Mouse (Mus musculus) E14TG2a.4 (cell line): ENCODE data around the gene Faap100.

Experiments
- CTCF ChIP-seq: conservative IDR thresholded peaks from 2 replicates; pipeline ENCODE4 v1.5.1; 2014; ENCODE audit warnings: low read length
- NANOG ChIP-seq: IDR thresholded peaks from 2 replicates; pipeline ENCODE4 v1.6.1; 2014; ENCODE audit warnings: borderline replicate concordance, low read length, mixed read lengths
- POU5F1 ChIP-seq: IDR thresholded peaks from 2 replicates; pipeline ENCODE4 v1.6.1; 2014; ENCODE audit warnings: low read length, borderline replicate concordance

DNA sequence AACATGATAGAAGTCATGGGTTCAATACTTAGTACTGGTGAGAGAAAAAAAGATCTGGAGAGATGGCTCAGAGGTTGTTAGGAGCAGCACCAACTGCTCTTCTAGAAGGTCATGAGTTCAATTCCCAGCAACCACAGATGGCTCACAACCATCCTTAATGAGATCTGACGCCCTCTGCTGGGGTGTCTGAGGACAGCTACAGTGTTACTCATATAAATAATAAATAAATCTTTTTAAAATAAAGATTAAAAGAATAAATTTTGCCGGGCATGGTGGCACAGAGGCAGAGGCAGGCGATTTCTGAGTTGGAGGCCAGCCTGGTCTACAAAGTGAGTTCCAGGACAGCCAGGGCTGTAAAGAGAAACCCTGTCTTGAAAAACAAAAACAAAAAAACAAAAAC lies 39.8 kb downstream of the Faap100 start:
- TF ChIP-seq CTCF (no peak), NANOG (no peak), POU5F1 (no peak)
